Mouse (Mus musculus): Measurements from ENCODE around the gene Rbms3. TPM values are rescaled to one million over a fixed set of nuclear protein-coding genes. Genes with fewer than 3 reads are reported as not detected.

Rbms3 gene
- polyA plus RNA-seq, 1 experiment from 2014 or later: 80.5 TPM

DNA sequence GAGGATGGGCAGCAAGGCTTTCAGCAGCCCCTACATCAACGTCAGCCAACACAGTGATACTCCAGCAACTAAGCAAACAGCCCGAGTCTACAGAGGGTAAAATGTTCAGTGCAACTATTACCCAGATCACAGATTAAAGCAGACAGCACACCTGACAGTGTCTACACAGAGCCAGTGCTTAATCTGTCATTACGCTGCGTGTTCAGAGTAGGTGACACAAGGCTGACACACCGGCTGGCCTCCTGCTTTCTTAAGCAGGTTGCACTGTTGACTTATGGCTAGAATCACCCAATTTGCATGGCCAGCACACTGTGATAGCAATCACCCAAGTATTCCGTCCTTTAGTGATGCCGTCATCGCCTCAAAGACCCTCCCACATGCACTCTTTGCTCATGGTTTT, 550.2 kb downstream of the Rbms3 start:
- no peak overlapping the region for H3K4me3 ChIP-seq
- H3K27ac ChIP-seq (replicated peaks): no peak overlapping the region
- no peak overlapping the region for H3K4me2 ChIP-seq
- no peaks in the 10 kb centered on the region for H3K27me3 ChIP-seq
- no peaks in the 10 kb centered on the region for H3K9me3 ChIP-seq
- H3K4me1 ChIP-seq (replicated peaks): no peaks in the 10 kb centered on the region
- no peaks in the 10 kb centered on the region for H3K36me3 ChIP-seq
- ATAC-seq (ENCODE audit: low FRiP score, low read depth): no peak
- WGBS: 86% methylated on average over 8 of the region's 8 CpGs
- no peak overlapping the region for H3K9ac ChIP-seq

DNA sequence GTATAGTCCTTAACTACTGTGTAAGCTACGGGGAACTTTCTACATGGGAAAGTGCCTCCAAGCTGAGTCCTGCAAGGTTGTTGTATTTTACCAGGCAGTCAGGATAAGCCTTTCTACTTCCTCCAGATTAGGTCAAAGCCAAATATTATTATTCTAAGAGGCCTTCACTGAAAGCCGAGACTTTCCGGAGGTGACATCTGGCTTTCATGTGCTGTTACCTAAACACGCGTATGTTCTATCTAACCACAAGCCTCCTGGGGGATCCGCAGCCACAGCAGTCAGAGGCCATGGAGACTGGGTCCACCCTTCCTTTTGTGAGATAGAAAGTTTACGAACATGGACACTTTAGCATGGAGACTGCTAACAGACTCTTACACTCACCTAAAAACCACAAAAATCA, 552.2 kb downstream of the Rbms3 start:
- H3K4me3 ChIP-seq: no peak overlapping the region
- H3K4me1 ChIP-seq (replicated peaks): 0 out of 2 replicates have a peak, but pooled peaks cover 3% of the 10 kb centered on the region
- H3K36me3 ChIP-seq: no peaks in the 10 kb centered on the region
- H3K9me3 ChIP-seq: no peaks in the 10 kb centered on the region
- no peak overlapping the region for H3K9ac ChIP-seq
- H3K27ac ChIP-seq (replicated peaks): no peak overlapping the region
- no peak for ATAC-seq (ENCODE audit: low FRiP score, low read depth)
- no peak overlapping the region for H3K4me2 ChIP-seq
- no peaks in the 10 kb centered on the region for H3K27me3 ChIP-seq
- 85% methylated on average over 7 of the region's 7 CpGs for WGBS

DNA sequence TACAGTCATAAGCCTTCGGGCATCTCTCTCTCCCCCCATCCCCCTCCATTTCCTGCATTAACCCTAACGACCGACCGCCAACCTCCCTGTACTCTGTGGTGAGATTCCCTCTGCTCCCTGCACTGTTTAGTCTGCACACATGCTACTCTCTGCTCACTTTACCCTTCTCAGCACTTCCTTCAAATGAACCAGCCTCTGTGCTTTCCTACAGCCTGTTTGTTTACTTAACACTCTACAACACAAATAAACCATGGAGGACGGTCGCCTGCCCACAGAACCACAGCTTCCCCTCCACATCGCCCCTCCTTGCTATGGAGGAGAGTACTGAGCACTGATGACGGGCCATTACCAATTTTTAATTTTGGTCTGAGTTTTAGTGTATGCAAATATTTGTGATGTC, 552.9 kb downstream of the Rbms3 start:
- Histone ChIP-seq H3K9me3 (no peaks in the 10 kb centered on the region), H3K27ac (replicated peaks) (no peak overlapping the region), H3K4me1 (replicated peaks) (0 out of 2 replicates have a peak, but pooled peaks cover 5% of the 10 kb centered on the region), H3K9ac (no peak overlapping the region), H3K27me3 (no peaks in the 10 kb centered on the region), H3K4me3 (no peak overlapping the region), H3K36me3 (no peaks in the 10 kb centered on the region), H3K4me2 (no peak overlapping the region)
- no peak for ATAC-seq (ENCODE audit: low FRiP score, low read depth)
- WGBS: 79% methylated on average over 8 of the region's 8 CpGs

DNA sequence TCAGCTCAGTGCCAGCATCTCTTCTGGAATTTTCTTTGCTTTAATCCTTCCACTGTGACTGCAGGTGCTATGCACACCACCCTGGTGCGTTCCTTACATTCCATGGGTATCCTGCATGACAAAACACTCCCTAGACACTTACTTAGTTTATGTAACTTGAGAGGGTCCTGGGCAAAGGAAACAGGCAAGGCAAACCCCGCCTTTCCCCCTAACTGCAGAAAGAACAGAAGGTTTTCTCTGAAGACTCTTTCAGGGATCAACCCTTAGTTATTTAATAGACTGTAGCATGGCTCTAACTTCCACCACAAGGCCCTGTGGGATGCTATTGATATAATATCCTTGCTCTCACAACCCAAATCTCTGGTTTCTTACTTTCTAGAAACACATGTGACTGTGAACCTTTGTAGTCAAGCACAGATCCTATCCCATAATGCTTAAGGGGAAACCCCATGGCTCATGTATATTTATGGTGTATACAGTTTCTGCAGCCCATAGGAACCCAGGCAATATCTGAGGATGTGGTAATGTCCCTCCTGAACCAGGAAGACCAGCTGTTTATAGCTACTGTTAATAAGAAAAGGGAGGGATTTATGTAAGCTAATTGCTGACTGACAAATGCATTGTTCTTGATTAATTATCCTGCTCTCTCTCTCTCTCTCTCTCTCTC, 557.1 kb downstream of the Rbms3 start:
- no peak for ATAC-seq (ENCODE audit: low FRiP score, low read depth)
- 35% methylated on average over 2 of the region's 2 CpGs for WGBS
- H3K27ac ChIP-seq (replicated peaks): no peak overlapping the region

DNA sequence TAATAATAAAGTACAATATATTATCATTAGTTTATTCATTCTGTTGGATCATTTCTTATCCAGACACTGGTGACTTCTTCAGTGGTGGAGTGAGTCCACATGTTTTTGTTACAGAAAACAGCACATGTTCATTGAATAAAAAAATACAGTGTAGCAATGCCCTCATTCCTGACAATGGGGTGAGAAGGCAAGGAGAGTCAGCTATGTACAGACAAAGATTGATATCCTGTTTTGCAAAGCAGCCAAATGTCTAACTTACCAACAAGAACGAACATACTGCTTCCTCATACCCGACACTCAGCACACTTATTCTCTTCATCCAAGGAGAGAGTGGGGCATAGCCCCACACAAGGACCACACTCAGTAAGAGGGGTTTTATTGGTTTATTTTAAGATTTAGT, 559.1 kb downstream of the Rbms3 start:
- 83% methylated on average over 2 of the region's 2 CpGs for WGBS
- Histone ChIP-seq H3K27me3 (no peaks in the 10 kb centered on the region), H3K9ac (no peak overlapping the region), H3K9me3 (no peaks in the 10 kb centered on the region), H3K4me1 (replicated peaks) (0 out of 2 replicates have a peak, but pooled peaks cover 5% of the 10 kb centered on the region), H3K27ac (replicated peaks) (no peak overlapping the region), H3K4me2 (no peak overlapping the region), H3K4me3 (no peak overlapping the region), H3K36me3 (no peaks in the 10 kb centered on the region)
- no peak for ATAC-seq (ENCODE audit: low FRiP score, low read depth)

More for the DNA sequence above, 557.1 kb downstream of the Rbms3 start:
- Histone ChIP-seq H3K4me1 (replicated peaks) (0 out of 2 replicates have a peak, but pooled peaks cover 5% of the 10 kb centered on the region), H3K4me3 (no peak overlapping the region), H3K9ac (no peak overlapping the region), H3K27me3 (no peaks in the 10 kb centered on the region), H3K36me3 (no peaks in the 10 kb centered on the region), H3K9me3 (no peaks in the 10 kb centered on the region), H3K4me2 (no peak overlapping the region)

DNA sequence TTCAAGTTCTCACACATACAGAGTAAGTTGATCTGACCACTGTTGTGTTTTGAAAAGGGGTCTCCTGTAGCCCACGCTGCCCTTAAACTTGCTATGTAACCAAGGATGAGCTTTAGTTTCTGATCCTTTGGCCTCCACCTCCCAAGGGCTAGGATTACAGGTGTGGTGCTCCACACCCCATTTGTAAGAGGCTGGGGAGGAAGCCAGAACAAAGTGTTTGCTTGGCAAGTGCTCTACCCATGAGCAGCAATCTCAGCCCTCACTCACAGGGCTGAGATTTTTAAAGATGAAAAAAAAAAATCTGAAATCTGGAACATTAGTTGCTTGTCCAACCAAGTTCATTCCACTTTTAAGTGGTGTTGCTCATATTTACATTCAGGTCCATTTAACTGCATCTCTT, 560.5 kb downstream of the Rbms3 start:
- 0 out of 2 replicates have a peak, but pooled peaks cover 5% of the 10 kb centered on the region for H3K4me1 ChIP-seq (replicated peaks)
- H3K9ac ChIP-seq: no peak overlapping the region
- 90% methylated on average over 1 of the region's 1 CpGs for WGBS
- H3K27ac ChIP-seq (replicated peaks): no peak overlapping the region
- H3K36me3 ChIP-seq: no peaks in the 10 kb centered on the region
- no peaks in the 10 kb centered on the region for H3K27me3 ChIP-seq
- no peak overlapping the region for H3K4me2 ChIP-seq
- no peaks in the 10 kb centered on the region for H3K9me3 ChIP-seq
- ATAC-seq (ENCODE audit: low FRiP score, low read depth): no peak
- no peak overlapping the region for H3K4me3 ChIP-seq

DNA sequence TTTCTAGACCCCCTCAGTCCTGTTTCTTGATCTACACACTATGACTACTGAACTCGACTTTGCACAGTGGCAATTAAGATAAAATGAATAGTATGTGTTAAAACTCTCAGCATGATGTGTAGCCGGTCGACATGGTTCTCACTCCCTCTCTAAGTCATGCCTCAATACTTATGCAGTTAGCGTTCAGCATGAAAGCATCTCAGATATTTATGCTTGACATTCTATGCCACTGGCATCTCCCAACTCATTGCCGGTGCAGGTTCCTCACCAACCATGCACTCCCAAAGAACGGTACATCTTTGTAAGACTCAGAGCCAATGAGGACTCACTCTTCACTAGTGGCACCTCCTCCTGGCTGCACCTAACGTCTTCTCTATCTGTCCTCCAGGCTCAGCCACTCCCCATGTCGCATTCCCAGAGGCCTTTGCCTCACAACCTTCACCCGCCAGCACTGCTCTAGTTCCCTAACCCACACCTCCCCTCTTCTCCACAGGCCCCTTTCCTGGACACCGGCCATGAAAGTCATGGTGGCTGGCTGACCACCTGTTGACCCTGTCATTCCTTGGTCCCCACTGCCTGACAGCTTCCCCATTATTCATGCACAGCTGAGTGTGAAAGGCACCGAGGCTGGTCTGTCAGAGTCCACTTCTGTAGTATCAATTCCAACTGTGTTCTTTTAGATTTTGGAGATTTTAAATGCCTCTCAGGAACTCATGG, 561.9 kb downstream of the Rbms3 start:
- WGBS: 79% methylated on average over 11 of the region's 11 CpGs
- H3K27me3 ChIP-seq: no peaks in the 10 kb centered on the region
- no peaks in the 10 kb centered on the region for H3K9me3 ChIP-seq
- H3K4me3 ChIP-seq: no peak overlapping the region
- no peak overlapping the region for H3K9ac ChIP-seq
- H3K27ac ChIP-seq (replicated peaks): no peak overlapping the region
- H3K4me1 ChIP-seq (replicated peaks): 0 out of 2 replicates have a peak, but pooled peaks cover 5% of the 10 kb centered on the region
- H3K4me2 ChIP-seq: no peak overlapping the region
- H3K36me3 ChIP-seq: no peaks in the 10 kb centered on the region
- ATAC-seq (ENCODE audit: low FRiP score, low read depth): no peak

DNA sequence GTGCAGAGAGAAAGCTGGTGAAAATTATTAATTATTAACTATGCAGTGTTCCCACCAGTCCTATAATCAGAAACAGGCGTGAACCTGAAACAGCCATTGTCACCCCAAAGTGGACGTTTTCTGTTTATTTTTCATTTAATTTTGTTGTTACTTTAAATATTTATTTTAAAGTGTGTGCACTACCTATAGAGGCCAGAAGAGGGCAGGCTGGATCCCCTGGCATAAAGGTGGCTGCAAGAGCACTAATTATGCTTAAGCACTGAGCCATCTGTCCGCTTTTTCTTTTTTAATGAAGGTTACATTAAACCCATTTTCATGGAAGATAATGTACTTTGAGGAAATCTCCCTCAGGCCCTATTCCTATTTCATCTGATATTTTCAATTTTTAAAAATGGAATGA, 563.2 kb downstream of the Rbms3 start:
- H3K9ac ChIP-seq: no peak overlapping the region
- ATAC-seq (ENCODE audit: low FRiP score, low read depth): no peak

DNA sequence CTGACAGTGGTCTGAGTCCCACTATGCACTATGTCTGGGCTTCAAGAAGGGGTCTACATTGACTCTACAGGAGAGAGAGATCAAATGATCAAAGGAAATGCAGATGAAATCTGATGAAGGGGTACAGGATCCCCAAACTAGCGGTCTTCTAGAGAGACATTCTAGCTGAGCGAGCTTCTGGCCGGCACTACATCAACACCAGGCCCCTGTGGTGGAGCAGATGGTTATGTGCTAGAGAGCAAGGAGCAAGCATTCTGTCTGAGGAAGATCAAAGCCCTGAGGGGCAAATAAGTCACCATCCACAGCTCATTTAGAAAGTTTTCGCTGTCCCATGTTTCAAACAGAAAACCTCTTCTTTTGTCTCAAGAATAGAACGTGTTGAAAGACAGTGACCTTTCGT, 564.1 kb downstream of the Rbms3 start:
- H3K36me3 ChIP-seq: no peaks in the 10 kb centered on the region
- no peak overlapping the region for H3K4me2 ChIP-seq
- no peak overlapping the region for H3K4me3 ChIP-seq
- H3K27ac ChIP-seq (replicated peaks): no peak overlapping the region
- no peak overlapping the region for H3K9ac ChIP-seq
- no peaks in the 10 kb centered on the region for H3K27me3 ChIP-seq
- ATAC-seq (ENCODE audit: low FRiP score, low read depth): no peak
- WGBS: 83% methylated on average over 6 of the region's 6 CpGs
- no peaks in the 10 kb centered on the region for H3K9me3 ChIP-seq
- no peaks in the 10 kb centered on the region for H3K4me1 ChIP-seq (replicated peaks)

More for the DNA sequence above, 563.2 kb downstream of the Rbms3 start:
- Histone ChIP-seq H3K4me2 (no peak overlapping the region), H3K4me1 (replicated peaks) (no peaks in the 10 kb centered on the region), H3K27ac (replicated peaks) (no peak overlapping the region), H3K4me3 (no peak overlapping the region), H3K36me3 (no peaks in the 10 kb centered on the region), H3K27me3 (no peaks in the 10 kb centered on the region), H3K9me3 (no peaks in the 10 kb centered on the region)
- 81% methylated on average over 3 of the region's 3 CpGs for WGBS

DNA sequence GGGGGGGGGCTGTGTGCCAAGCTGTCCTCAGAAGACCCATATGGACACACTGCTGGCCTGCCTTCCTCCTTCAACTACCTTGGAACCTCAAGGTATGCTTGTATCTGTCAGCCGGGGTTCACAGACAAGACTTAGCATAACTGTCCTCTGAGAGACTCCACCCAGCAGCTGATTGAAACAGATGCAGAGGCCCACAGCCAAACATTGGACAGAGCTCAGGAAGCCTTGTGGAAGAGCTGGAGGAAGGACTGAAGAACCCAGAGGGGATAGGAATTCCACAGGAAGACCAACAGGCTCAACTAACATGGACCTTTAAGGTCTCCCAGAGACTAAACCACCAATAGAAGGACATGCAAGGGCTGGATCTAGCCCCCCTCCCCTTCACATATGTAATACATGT, 570.1 kb downstream of the Rbms3 start:
- Histone ChIP-seq H3K36me3 (no peaks in the 10 kb centered on the region), H3K27me3 (no peaks in the 10 kb centered on the region), H3K9me3 (no peaks in the 10 kb centered on the region), H3K4me1 (replicated peaks) (no peaks in the 10 kb centered on the region), H3K27ac (replicated peaks) (no peak overlapping the region), H3K4me2 (no peak overlapping the region), H3K4me3 (no peak overlapping the region), H3K9ac (no peak overlapping the region)
- no peak for ATAC-seq (ENCODE audit: low FRiP score, low read depth)
- 93% methylated on average over 1 of the region's 1 CpGs for WGBS

DNA sequence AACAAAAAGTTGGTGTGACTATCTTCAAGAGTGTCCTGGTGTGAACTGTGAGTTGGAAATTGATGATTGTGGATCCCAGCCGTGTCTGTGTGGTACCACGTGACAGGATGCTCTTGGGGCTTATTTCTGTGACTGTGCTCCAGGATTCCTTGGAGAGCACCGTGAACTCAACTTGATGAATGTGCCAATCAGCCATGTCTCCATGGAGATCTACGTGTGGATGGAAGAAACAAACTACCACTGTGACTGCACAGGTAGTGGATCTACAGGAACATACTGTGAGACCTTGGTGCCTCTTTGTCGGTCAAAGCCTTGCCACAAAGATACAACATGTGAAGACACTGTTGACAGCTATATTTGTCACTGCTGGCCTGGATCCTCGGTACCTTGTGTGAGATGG, 570.6 kb downstream of the Rbms3 start:
- 80% methylated on average over 6 of the region's 6 CpGs for WGBS
- no peaks in the 10 kb centered on the region for H3K27me3 ChIP-seq

DNA sequence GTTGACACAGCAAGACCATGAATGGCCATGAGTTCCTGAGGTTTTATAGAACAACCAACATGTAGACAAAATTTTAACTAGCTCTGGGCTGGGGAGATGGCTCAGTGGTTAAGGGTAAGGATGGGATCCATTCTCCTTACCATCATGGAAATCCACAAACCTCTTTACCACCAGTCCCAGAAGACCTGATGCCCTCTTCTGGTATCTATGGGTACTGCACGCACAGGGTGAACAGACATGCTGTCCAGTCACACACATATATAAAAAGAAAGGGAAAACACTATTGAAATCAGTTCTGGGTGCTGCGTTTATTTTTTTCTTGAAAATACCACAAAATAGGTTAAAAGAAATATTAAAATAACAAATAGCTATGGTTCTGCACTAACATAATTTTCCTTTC, 577.8 kb downstream of the Rbms3 start:
- H3K4me3 ChIP-seq: no peak overlapping the region
- WGBS: 100% methylated on average over 2 of the region's 2 CpGs
- no peak overlapping the region for H3K9ac ChIP-seq
- H3K4me2 ChIP-seq: no peak overlapping the region
- H3K9me3 ChIP-seq: no peaks in the 10 kb centered on the region
- no peak overlapping the region for H3K27ac ChIP-seq (replicated peaks)
- H3K36me3 ChIP-seq: no peaks in the 10 kb centered on the region
- no peaks in the 10 kb centered on the region for H3K4me1 ChIP-seq (replicated peaks)
- ATAC-seq (ENCODE audit: low FRiP score, low read depth): no peak
- no peaks in the 10 kb centered on the region for H3K27me3 ChIP-seq

More for the DNA sequence above, 570.6 kb downstream of the Rbms3 start:
- Histone ChIP-seq H3K4me3 (no peak overlapping the region), H3K9me3 (no peaks in the 10 kb centered on the region), H3K9ac (no peak overlapping the region), H3K4me2 (no peak overlapping the region), H3K4me1 (replicated peaks) (no peaks in the 10 kb centered on the region), H3K27ac (replicated peaks) (no peak overlapping the region), H3K36me3 (no peaks in the 10 kb centered on the region)
- no peak for ATAC-seq (ENCODE audit: low FRiP score, low read depth)
